Mouse (Mus musculus) lung, adult 2 months (tissue): ENCODE measurements at regions not wholly inside any gene's neighbourhood (a gene's known extent, or its start where the extent isn't known, plus 50 kb on each side); places are given as distances from the start of the nearest gene placed in this dataset.

Experiments
- CTCF ChIP-seq: fragments of 200-500 bp; IDR thresholded peaks from 2 replicates; pipeline ENCODE4 v1.5.1; 2011; ENCODE audit warnings: mild to moderate bottlenecking, low read length, control low read depth; ENCODE audit not compliant: insufficient read depth
- POLR2A ChIP-seq: fragments of 200-500 bp; IDR thresholded peaks from 2 replicates; pipeline ENCODE4 v1.6.1; 2011; ENCODE audit warnings: low read depth, mild to moderate bottlenecking, control low read depth, low read length, borderline replicate concordance; ENCODE audit errors: extremely low read depth

GRCm38 (mm10) chr16:55611172-55611571, 227.5 kb downstream of the Nfkbiz start:
- TF ChIP-seq POLR2A = no peak
- no peak for TF ChIP-seq CTCF
